Mouse (Mus musculus) brown adipose tissue, adult 24 weeks (tissue): Measurements from ENCODE around the gene Olfr437. TPM values are rescaled to one million over a fixed set of nuclear protein-coding genes. Genes with fewer than 3 reads are reported as not detected.
"Not testable (repeated sequence)": the region's sequence is repeated elsewhere in the genome, so short reads cannot be mapped to it uniquely, and the experiment has no call there.

Experiments
- H3K27ac ChIP-seq: fragments of 200-500 bp; replicated peaks from 2 replicates; pipeline ENCODE4 v1.5.1; 2012; ENCODE audit warnings: low read depth, mild to moderate bottlenecking, low read length
- H3K4me1 ChIP-seq: fragments of 200-500 bp; 2 replicates; pipeline ENCODE4 v1.6.1; 2012; ENCODE audit warnings: low read length, mixed read lengths; ENCODE audit not compliant: control insufficient read depth, insufficient read depth, insufficient read length
- H3K4me3 ChIP-seq: fragments of 200-500 bp; 2 replicates; pipeline ENCODE4 v1.5.1; 2012; ENCODE audit warnings: low read depth, mild to moderate bottlenecking, low read length, moderate library complexity; ENCODE audit not compliant: insufficient read depth
- polyA plus RNA-seq: library from polyadenylated mRNA; stranded (reverse); fragments of >200 nt; gene quantifications from 2 replicates; pipeline ENCODE4 v1.2.4, GENCODE M21; 2012; ENCODE audit not compliant: missing spikeins, insufficient read depth, insufficient read length

Olfr437 gene
- polyA plus RNA-seq: not detected in 2 replicates

DNA sequence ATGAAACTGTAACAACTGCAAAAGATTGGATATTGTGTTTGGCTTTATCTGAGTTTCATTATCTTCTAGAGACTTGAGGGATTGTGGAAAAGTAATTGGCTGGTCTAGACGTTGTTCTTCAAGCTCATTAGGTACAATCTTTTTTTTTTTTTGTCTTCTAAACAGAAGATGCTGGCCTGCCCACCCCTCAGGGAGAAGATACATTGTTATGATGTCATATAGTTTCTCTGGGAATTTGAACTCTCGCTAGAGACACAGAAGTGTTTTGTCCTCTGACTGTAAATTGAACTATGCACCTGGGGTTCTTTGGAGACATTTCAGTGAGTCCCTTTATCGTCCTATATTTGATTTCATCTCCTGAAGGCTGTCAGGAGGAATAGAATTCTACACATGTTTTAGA is at the start of gene Olfr437:
Gene Olfr437, plus strand, starts transcription at position 301 of the 400 bp plus-strand sequence.
- no peak within 1 kb of the TSS for H3K27ac ChIP-seq
- no peak within 1 kb of the TSS for H3K4me3 ChIP-seq
- no peaks in the 10 kb centered on the region for H3K4me1 ChIP-seq

DNA sequence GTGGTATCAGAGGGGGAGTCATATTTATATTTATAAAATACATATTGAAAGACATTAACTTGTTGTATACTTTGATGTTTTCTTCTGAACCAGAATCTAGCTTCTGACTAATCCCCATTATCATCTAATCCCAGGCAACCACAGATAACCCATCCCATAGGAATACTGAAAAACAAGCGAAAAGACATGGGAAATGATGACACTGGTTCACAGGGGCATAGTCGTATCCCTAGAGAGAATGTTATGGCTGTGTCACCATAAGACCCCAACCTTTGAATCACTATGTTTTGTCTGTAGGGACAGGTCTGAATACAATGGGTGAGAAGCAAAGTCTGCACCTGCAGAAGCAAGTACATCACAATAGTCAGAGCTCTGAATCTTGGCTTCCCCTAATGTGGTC is 16.8 kb upstream of the Olfr437 start, which contains the start of gene Olfr237-ps1:
Gene Olfr237-ps1, plus strand, starts transcription at position 301 of the 400 bp plus-strand sequence.
- not testable (repeated sequence) for H3K4me3 ChIP-seq, H3K4me1 ChIP-seq, H3K27ac ChIP-seq

DNA sequence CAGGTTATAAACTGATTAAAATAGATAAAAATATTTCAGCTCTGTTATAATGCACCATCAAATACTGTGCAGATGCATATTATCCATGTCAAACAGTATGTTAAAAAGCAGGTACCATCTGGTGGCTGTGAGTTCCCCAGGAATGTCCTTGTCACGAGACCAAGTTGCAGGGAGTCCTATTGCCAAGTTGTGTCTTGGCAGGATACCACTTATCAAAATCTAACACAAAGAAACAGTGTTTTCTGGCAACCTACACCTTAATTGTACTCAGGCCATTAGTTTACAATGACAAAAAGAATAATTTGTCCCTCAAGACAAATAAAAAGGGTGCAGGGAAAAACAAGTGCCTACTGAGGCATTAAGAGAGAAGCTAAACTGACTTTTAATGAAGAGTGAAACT is 3.6 kb upstream of the Olfr437 start:
- Histone ChIP-seq H3K27ac (no peak overlapping the region), H3K4me1 (no peaks in the 10 kb centered on the region), H3K4me3 (no peak overlapping the region)

DNA sequence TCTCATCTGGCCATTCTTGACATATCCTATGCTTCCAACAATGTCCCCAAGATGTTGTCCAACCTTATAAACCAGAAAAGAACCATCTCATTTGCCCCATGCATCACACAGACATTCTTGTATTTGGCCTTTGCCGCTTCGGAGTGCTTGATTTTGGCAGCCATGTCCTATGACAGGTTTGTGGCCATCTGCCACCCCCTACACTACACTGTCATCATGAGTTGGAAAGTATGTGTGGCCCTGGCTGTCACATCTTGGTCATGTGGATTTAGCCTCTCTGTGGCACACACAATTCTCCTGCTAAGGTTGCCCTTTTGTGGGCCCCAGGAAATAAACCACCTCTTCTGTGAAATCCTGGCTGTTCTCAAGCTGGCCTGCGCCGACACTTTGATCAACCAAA is 4.2 kb downstream of the Olfr437 start:
- Histone ChIP-seq H3K4me1 (no peaks in the 10 kb centered on the region), H3K27ac (no peak overlapping the region), H3K4me3 (no peak overlapping the region)

DNA sequence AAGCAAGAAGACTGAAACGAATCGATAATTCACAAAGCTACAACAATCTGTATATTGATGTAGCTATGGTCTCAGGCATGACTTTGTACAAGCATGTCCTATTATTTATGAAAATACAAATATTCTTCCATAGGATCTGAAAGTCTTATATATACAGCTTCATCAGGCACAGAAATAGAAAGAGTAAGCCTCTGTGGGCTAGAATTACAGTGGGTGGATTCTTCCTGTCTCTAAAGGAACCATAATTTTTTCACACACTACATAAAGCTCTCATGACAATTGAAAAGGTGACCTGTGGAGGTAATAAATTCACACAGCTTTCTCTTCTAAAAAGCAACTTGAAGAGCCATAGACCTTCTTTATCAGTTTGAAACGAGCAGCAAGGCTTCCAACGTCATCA is 8.8 kb downstream of the Olfr437 start, which contains the start of gene Olfr13:
Gene Olfr13, plus strand, starts transcription at position 301 of the 400 bp plus-strand sequence.
- Histone ChIP-seq H3K4me3 (no peak within 1 kb of the TSS), H3K27ac (no peak within 1 kb of the TSS), H3K4me1 (no peaks in the 10 kb centered on the region)

DNA sequence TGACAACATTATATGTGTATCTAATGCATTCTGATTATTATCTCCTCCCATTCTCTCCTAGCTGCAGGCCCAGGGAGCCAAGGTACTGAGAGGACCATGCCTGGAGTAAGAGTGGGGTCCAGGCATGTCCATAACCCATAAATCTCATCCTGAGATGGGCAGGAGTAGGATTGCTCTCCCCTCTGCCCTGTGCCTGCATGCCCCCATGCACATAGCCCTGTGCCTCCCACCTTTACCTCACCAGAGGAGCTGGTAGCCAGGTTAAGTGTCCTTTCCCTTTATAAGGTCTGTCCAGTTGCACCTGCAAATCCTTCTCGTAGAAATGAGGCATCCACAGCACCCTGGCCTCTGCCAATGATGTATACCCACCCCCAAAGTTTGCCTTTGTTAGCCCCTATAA is 15.0 kb downstream of the Olfr437 start:
- Histone ChIP-seq H3K27ac (no peak overlapping the region), H3K4me3 (no peak overlapping the region), H3K4me1 (no peaks in the 10 kb centered on the region)

DNA sequence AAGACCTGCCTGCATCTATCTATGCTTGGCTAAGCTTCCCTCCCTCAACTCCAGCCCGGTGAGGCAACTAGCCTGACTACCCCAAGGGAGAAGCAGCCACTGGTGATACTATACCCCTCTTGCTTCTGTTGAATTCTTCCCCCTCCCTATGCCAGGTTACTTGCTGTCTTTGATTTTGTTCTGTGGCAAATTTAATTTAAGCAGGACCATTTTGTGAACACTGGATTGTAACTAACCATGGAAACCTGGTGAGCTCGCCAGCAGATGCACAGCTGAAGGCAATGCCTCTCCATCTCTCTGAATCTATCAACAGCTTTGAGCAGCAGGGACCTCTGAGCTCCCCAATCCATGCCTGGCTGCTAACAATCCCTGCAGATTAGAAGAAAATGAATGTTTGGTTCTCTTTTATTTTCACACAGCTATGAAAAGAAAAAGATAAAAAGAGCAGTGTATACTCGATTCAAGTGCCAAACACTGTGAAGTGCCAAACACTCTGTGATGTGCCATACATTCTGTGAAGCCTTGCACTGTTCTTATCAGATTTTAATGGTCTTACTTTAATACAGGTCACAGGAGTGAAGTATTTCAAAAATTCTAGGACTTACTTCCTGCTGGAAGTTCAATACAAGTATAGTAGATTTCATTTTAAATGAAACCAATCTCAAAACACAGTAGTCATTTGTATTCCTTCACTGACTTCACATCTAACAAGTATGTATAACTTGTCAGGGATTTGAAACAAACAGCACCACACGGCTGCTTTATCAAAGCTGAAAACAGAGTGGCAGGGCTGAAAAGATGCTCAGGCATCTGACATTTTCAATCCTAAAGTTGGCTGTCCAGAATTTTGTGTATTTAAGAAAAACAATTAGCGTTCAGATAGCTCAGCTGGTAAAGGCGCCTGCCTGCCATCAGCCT is 15.8 kb downstream of the Olfr437 start:
- Histone ChIP-seq H3K27ac (no peak overlapping the region), H3K4me1 (no peaks in the 10 kb centered on the region), H3K4me3 (no peak overlapping the region)

DNA sequence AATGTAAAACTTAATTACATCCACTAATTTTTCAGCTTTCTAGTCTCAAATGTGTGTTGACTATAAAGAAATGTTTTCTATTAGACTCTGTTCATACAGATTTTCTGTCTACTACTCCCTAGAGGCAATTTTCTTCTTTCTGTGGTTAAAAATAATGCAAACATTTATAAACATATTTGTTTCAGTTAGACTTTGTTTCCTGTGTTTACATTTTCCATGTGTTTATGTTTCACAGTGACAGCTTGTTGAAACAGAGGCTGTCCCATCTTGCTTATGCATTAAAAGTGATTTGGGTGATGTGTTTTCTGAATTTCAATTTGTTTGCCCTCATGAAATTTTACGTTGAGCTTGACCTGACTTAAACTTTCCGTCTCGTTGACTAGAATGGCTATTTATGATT is 27.9 kb downstream of the Olfr437 start:
- H3K27ac ChIP-seq: no peak overlapping the region
- H3K4me3 ChIP-seq: no peak overlapping the region
- no peaks in the 10 kb centered on the region for H3K4me1 ChIP-seq

DNA sequence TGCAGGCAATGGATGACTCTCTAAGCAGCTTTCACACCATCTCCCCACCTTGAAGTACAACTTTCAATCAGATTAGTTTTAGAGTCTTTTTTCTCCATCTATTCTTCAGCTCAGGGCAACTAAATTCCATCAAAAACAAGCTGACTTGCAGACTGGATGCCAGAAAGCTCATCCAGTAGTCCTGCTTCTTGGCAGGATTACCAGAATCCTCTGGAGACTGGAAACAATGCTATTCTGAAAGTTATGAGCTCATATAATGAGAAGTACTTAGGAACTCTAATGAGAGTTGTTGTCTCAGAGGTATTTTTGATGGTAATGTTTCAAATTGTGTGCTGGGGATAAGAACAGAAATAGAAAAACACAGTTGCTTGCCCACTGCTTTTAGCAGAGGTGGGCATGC is 33.7 kb downstream of the Olfr437 start, which contains the start of gene Olfr435:
Gene Olfr435, plus strand, starts transcription at position 366 of the 400 bp plus-strand sequence.
- no peaks in the 10 kb centered on the region for H3K4me1 ChIP-seq
- H3K4me3 ChIP-seq: no peak within 1 kb of the TSS
- no peak within 1 kb of the TSS for H3K27ac ChIP-seq

DNA sequence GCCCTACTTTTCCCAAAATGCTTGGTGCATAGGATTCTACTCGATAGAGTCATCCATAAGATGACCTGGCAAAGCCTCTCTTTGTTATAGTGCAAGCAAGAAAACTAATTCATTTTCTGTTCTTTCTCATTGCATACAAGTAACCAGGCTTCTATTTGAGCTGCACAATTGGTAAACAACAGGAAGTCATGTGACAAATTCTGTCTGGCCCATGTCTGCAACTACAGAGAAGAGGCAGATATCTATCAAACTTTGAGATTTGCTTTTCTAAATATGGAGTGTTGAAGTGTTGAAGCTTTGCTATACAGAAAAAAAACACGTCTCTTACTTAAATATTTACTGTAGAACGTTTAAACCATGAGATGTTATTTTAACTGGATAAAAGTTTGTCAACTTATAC is 35.0 kb downstream of the Olfr437 start:
- Histone ChIP-seq H3K4me1 (no peaks in the 10 kb centered on the region), H3K4me3 (no peak overlapping the region), H3K27ac (no peak overlapping the region)

DNA sequence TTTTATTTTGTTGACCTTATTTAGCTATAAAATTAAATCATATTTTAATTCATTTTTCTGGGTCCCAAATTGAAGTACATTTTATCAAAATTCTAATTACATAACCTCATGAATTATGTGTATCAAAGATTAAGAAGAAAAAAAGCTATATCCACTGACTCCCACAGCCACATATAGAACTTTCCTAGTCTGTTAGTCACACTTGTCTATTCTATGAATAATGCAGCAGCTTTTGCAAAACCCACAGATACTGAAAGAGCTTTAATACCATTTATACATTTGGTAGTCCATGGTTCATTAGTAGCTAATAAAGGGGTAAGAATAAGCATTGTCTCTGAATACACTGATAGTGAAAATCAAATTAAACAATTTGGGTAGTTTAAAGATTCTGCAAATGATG is 39.7 kb downstream of the Olfr437 start:
- no peak overlapping the region for H3K27ac ChIP-seq
- H3K4me3 ChIP-seq: no peak overlapping the region
- H3K4me1 ChIP-seq: no peaks in the 10 kb centered on the region

DNA sequence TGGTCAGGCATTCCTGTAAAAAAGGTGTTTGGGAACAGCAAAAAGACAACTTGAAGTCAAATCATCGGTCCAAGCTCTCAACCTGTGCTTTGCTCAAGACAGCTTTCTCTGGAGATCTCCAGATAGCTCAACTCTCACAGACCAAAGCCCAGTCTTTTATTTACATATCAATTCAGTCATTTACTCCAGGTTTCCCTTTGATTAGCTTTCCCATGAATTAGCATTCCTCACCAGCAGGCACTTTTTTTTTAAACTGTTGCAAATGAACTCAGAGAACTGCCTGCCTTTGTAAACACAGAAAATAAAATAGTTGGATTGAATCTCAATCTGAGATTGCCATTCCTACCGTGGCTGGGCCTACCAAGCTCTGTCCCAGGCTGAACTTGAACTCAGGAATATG is 42.3 kb downstream of the Olfr437 start:
- no peaks in the 10 kb centered on the region for H3K4me1 ChIP-seq
- no peak overlapping the region for H3K27ac ChIP-seq
- H3K4me3 ChIP-seq: no peak overlapping the region

DNA sequence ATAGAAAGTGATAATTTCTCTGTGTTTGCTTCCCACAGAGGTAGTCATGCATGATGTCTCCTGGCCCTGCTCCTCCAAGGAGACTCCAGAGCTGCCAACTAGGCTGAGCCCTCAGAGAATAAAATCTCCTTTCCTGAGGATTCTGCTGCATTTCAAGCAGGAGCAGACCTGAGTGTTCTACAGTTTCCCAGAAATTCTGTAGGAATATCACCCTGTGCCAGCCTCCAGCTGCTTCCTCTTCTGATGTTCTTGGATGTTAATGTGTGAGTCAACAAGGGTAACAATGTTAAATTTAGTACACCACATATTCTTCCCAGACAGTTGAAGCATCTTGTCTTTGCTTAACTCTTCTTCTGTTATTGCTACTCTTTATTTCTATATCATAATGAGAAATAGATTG is 49.8 kb downstream of the Olfr437 start, which contains the start of gene Olfr434:
Gene Olfr434, plus strand, starts transcription at position 149 of the 400 bp plus-strand sequence.
- H3K4me1 ChIP-seq, H3K27ac ChIP-seq, H3K4me3 ChIP-seq: not testable (repeated sequence)
